Mouse (Mus musculus): ENCODE results near the gene Bnip3.

The Bnip3 gene

DNA sequence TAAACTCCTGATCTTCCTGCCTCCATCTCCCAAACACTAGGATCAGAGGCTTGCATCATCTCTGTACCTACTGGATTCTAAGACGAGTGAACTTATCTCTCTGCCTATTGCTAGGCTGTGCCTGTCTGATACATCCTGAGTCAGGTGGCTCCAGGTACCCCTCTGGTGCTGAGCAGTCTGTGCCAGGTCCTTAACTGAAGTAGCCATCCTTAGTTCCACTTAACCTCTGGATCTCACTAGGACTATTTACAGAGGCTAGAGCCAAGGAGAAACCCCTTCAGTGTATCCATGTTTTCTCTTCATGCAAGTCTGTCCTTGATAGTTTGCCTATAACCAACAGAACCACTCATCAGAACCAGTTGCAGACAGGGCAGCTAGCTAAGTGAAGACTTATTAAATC lies 2.9 kb downstream of the Bnip3 start:
- DNase-seq (ENCODE audit: low spot score): no peak

DNA sequence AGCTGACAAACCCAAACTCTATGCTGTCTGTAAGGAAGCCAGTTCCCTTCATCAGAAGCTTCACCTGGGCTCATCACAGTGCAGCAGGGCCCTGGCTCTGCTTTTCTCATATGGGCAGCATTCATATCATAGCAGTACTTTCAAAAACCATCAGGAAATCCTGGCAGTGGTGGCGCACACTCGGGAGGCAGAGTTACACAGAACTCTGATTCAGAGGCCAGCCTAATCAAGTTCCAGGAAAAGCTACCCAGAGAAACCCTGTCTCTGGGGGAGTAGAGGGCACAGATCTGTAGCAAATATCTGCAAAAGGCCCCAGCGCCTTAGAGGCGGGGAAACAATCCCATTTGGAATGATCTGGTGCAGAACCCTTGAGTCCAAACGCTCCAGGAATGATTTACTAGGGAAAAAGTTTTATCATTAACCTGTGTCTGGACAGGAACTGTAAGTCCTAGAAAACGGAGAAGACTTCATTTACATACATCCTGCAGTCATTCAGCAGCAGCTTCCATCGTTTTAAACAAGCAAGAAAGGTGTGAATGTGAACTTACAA lies 5.4 kb downstream of the Bnip3 start:
- no peak for DNase-seq (ENCODE audit: low spot score)

DNA sequence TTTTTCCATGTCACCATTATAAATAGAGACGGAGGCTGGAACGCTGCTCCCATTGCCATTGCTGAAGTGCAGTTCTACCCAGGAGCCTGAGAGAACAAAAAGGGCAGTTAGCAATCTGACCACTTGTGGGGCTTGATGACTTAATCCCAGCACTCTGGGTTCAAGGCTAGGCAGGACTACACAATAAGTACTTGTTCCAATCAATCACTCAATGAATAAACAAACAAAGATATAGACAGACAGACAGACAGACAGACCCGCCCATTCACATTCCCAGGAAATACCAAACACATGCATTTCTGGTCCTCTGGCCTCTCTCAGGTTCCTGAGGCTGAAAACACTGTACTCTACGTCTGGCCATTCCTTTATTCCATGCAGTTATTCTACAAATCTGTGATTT lies 10.6 kb downstream of the Bnip3 start:
- DNase-seq (ENCODE audit: low spot score): no peak

DNA sequence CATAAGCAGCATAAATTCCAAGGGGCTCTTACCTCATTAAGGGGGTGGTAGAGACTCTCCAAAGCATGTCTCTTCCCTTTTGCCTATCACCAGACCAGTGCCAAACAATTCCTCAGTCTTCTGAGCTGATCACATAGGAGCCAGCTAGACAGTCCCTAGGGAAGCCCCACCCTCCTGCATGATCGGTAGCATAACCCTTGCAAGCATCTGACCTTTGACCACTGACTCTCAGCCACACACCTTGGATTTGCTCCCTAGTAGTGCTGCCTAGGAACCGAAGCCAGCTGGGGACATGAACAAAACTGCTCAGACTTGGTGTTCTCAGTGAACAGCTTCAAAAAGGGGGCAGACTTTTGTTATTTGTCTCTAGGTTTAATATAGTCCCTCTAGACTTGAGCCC lies 11.2 kb downstream of the Bnip3 start:
- no peak for DNase-seq (ENCODE audit: low spot score)

DNA sequence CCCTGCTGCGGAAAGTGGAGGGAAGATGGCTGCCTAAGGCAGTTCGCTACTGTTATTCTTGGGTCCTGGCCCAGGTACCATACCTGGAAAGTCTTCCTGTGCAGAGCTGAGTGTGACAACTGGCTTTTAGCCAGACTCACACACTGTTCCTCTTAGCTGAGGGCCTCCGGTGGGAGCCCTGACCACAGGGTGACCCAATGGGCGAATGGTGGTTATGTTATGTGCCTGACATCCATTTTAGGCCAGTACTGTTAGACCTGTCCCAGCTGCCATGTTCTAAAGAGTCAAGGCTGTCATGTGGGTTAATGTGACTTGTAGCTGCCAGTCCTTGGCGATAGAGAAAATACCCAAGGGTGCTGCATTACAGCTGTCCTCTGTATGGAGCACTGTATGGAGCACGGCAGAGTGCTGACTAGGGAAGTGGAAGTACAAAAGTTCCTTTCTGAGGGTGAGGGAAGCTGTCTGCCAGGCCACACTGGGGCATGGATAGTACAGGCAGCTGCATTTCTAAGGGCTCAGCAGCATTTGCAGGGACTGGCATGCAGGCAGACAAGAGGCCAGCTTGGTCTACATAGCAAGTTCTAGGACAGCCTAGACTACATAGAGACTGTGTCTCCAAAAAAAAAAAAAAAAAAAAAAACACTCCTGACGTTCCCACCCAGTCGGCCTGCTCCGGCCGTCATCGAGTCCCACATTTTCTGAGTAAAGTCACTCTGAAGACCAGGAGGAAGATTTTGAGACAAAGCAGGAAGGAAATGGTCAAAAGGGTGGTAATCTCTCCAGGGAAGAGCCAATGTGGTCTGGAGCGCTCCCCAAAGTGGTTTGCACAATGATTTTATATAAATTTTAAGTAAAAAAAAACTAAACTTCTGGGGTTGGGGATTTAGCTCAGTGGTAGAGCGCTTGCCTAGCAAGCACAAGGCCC lies 23.7 kb downstream of the Bnip3 start:
- DNase-seq (ENCODE audit: low spot score): no peak

DNA sequence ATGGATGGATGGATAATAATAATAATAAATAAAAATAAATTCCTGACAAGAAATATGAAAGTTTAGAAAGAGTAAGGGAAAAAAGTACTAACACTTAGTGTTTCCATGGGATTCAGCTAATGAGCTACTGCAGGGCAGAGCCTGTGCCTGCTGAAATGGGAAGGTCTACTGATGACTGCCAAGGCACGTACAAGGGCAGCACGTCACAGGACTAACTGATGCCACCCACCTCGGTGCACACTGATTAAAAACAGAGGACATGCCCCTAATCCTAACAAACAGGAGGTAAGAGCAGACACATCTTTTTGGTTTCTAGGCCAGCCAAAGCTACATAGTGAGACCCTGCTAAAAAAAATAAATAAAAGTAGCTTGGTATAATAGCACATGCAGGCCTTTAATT lies 25.6 kb downstream of the Bnip3 start:
- no peak for DNase-seq (ENCODE audit: low spot score)

DNA sequence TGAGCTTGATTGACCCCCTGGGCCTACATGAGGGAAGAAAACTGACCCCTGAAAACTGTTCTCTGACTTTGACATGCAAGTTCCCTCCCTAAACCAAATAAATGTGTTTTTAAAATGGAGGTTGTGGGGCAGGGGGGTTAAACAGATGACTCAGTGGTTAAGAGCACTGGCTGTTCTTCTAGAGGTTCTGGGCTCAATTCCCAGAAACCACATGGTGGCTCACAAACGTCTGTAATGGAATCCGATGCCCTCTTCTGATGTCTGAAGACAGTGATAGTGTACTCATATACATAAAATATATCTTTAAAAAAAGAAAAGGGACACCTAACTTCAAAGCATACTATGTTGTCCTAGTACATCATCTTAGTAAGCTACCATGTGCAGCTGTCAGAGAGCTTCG lies 34.3 kb downstream of the Bnip3 start:
- DNase-seq (ENCODE audit: low spot score): no peak

DNA sequence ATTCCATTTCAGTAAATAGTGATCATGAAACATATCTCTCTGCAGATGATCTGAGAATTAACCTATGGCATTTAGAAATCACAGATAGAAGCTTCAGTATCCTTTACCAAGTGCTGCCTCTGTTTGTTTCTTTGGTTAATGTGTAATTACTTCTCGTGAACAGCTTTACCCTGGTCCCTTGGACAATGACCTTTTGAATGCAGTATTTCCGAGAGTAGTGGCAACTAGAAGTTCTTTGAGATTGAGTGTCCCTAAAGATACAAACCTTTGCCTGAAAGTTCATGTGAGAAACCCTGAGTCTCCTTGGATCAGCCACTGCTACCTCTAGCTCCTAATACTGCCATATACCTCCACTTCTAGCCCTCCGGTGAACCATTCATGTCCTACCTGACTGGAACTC lies 36.4 kb downstream of the Bnip3 start:
- DNase-seq (ENCODE audit: low spot score): no peak

DNA sequence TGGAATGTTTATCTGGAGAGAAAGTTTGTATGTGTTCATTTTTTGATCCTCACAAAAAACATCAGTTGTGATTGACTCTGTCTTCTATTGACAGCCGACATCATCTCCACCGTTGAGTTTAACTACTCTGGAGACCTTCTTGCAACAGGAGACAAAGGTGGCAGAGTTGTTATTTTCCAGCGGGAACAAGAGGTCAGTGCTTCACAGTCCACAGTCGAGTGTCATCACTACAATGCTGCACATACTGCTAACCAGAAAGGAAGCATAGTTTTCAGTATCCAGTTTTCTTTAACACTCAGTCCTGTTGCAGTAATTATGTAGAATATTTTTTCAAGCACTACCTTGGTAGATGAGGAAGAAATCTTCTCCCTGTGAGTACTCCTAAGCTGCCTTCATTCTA lies 41.0 kb downstream of the Bnip3 start:
- no peak for DNase-seq (ENCODE audit: low spot score)

DNA sequence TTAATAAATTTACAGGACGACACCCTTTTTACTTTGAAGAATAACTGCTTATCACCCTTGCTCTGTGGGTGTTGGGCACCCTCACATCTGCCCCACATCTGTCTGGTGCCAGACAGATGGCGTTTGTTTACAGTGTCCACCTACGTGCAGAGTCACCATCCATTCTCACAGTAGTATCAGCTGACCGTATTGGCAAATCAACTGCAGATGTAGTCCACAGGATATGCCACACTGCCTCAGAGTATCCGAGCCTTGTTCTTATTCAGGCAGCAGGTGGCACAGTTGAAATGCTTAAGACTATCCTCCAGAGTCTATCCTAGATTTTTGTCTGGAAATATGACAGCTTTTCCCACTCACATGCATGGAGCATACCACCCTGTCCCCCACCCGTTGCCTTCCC lies 42.0 kb downstream of the Bnip3 start:
- DNase-seq (ENCODE audit: low spot score): no peak

DNA sequence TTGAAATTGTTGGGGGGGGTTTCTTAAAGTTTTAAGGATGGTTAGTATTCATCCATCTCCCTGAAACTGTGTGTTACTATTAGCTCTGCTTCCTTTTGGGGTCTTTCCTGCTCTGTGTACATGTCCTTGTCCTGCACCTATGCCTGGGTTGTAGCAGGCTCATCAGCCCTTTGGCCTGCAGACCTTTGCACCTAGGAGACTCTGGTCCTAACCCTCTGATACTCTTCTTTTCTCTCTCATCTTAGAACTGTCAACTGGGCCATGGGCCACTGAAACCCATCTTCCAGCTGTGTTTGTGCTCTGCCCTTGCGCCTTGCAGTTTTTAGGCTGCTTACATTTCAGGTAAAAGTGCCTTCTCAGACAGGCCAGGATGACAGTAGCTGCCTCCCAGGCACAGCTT lies 44.5 kb downstream of the Bnip3 start:
- DNase-seq (ENCODE audit: low spot score): no peak

DNA sequence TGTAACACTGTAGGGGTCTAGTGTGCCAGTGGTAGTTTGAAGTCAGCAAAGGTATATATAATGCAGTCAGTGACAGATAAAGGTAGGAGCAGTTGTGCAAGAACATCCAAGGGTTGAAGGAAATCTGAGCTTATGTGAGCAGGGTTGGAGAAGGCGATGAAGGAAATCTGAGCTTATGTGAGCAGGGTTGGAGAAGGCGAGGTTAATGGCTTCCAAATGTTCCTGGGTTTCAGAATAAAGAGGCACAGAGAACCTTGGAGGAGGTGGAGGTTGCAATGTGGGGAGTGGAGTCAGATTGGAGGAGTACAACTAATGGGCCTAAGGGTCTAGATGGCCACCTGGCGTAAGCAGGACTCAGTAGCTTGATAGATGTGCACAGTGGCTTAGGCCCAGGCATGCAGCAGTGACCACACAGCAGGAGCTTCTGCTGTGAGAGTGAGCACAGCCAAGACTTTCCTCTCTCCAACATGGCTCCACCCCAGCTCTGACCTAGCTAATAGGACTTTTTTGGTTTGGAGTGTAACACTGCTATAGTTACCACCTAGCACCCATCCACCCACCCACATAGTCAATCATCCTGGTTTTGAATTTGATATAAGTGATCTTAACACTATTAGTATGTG lies 45.3 kb downstream of the Bnip3 start:
- DNase-seq (ENCODE audit: low spot score): no peak

DNA sequence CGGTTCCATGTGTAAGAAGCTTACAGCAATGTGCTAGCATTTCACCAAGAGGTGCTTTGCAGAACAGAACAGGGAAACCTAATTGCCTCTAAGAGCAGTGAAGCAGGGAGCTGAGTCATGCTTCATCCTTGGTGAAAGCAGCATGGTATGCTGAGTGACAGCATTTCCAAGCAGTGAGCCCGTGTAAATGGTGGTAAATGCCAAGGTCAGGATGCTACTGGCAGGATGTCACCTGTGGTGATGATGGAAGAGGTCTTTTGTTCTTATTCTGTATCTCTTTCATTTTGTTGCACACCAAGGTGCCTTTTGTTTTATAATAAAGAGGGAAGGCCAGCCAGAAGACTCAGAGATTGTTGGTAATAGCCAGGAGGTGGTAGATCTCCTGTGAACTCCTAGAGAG lies 52.6 kb downstream of the Bnip3 start:
- DNase-seq (ENCODE audit: low spot score): no peak

DNA sequence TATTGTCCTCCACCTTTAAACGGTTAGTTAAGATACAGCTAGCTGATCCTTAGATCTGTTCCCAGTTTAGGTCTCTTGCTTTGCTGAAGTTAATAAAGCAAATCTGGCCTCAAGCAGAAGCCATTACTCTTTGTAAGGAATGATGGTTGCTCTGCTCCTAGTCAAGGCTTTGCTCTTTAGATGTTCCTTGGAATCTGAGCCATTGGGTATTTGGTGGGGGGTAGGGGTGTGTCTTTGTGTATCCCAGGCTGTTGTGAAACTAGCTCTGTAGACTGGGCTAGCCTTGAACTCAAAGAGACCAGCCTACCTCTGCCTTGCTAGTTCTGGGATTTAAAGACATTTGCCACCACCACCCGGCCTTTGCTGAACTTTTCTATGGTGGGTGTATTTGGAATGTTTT lies 55.1 kb downstream of the Bnip3 start:
- no peak for DNase-seq (ENCODE audit: low spot score)

DNA sequence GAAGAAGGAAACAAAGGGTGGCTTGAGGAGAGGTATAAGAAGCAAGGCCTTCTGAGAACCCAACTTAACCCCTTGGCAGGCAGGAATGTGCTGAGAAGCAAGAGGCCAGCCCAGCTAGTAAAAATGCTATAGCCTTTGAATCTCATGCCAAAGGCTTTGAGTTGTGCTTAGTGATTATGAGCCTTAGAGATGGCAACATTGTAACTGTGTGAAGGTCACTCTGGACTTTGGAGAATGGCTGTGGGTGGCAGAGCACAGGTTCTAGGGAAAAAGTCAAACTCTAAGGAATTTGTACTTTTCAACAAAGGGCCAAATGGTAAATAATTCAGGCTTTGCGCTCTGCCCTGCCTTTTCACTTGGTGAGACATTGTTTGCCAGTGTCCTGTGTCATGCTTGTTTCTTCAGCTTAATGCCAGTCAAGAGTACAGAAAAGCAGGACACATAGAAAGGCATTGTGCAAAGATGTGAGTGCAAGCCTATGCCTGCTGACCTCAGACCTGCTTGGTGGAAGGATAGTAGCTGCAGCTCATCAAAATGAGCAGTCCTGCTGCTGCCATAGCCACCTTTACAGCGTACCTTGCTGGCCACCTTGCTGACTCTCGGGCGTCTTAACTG lies 55.8 kb downstream of the Bnip3 start:
- DNase-seq (ENCODE audit: low spot score): no peak

DNA sequence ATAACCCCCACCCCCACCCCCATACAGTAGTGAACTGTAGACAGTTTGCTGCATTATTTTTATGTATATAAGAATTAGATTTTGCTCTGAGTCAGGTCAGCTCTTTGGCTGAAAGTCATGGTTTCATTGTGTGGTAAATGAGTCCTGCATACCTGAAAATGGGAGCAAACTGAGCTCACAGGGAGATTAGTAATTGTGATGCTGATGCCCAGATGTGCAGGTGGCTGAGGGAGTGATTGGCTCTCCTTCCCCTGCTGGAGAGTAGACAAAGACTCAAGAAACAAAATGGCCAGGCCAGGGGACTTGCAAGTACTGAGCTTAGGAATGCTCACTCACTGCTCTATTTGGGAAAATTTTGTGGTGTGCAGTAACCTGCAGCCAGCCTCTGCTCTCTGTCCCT lies 59.2 kb downstream of the Bnip3 start:
- DNase-seq (ENCODE audit: low spot score): no peak

DNA sequence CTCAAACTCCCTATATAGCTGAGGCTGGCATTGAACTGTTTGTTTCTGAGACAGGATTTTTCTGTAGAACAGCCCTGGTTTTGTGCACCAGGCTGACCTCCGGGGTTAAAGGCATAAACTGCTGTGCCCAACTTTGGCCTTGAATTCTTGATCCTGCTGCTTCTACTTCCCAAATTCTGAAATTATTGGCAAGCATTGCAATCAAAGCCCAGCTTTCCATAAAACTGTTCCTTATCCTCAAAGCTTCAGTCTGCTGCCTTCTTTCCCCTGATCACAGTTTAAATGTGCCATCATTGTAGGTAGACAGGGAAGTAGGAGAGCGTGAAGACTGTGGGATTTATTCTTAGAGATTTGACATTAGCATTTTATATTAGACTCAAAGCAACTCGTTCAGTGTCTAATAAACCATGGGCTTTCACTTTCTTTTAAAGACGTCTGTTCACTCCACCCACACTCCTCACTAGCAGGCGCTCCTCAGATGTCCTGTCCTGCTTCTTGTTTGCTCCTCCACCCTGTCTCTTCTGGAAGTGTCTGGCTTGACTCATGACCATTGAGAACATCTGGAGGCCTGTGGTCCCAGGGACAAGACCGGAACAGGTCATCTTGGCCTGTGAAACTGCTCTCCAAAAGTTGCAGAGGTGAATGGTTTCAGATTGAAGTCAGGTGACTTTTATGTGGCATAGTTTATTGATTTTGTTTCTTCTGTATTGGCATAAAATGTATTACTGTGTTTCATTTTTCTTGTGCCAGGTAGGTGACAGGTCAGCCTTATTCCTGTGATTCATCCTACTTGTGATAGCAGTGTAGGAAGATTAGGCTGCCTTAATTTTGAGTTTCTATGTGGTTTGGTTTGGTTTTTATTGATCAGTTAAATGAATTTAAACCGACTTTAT lies 61.0 kb downstream of the Bnip3 start:
- DNase-seq (ENCODE audit: low spot score): no peak

DNA sequence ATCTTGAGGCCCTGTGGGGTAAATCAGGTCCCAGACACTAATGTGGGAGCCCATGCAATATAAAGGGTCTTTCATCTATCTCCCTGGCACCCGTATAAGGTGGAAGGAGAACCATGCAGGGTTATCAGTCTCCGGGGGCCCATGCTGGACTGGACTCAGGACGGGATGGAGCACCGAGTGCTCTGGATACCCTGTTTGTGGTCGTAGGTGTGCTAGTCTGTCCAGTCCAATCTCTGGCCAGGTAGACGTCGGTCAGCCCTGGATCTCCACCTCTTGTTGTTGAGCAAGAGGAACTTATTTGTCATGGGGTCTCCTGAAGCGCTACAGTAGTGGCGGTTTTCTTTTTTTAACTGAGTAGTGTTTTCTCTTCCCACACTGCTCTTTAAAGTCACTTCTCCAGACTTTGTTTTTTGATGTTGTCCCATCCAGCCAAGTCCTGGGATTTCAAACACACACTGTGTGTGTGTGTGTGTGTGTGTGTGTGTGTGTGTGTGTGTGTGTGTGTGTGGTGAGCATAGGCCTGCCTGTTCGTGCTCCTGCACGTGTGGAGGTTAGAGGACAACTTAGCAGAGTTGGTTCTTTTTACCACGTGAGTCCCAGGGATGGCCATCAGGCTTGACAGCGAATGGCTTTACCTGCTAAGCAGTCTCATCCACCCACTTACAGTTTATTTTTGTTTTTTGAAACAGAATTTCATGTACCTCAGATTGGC lies 61.8 kb downstream of the Bnip3 start:
- no peak for DNase-seq (ENCODE audit: low spot score)

DNA sequence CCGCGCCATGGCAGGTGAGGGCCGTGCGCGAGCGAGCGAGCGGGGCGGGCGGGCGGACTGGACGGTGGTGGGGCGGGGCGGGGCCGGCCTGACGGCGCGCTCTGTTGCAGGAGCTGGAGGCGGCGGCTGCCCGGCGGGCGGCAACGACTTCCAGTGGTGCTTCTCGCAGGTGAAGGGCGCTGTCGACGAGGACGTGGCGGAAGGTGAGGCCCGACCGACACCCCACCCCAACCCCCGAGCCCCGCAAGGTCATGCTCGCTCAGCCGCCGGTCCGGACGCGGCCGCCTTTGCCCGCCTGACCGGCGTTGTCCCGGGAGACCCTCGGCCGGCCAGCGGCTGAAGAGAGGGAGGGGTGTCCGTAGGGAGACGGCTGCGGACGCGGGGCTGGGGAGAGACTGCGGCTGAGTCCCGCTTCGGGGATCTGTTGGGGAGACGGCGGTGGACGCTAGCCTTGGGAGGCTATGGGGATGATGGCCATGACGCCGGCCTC lies 62.8 kb downstream of the Bnip3 start:
- DNase-seq (ENCODE audit: low spot score): no peak

DNA sequence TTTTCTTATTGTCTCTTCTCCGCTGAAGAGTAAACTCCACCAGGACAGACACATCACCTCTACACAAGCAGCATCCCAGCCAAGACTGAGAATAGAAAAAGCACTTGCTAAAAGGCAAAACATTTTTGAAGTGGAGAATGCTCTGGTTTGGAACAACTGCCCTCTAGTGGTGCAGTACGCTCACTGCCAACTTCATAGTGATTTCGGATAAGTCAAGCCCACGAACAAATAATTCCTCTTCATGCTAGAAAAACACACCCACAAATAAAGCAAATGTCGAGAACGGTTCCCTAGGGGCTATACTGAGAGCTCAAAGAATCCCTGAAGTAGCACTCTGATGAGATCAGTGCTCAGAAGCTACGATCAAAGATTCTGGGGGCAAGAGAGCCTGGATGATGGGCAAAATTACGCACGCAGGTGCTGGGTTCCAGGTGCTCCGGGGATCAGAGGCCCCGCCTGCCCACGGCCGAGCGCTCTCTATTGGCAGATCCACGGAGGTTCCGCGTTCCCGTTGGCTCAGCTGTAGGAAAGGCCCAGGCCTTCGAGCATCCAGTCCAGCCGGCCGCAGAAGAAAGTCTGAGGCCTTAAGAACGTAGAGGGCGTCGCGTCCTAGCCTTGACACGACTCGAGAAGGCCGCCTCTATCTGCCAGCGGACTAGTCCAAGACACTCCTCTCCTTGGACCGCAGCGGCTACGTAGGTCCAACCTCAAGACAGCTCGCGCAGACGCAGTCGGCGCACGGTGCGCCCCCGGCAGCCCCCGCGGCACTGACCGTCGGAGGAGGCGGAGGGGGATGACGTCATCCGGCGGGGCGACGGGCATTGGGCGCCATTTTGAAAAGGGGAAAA lies 63.6 kb downstream of the Bnip3 start, which contains the start of the genes Ppp2r2d and Mapk1ip1:
Gene Ppp2r2d, plus strand, starts transcription at position 536 of the 848 bp plus-strand sequence.
Gene Mapk1ip1, minus strand, starts transcription at position 730 of the 848 bp plus-strand sequence.
- DNase-seq (ENCODE audit: low spot score): peak; percentile 91

Measured in left cerebral cortex, adult 11 months (tissue).